Mouse (Mus musculus) liver, embryonic 14.5 days (tissue): ENCODE results near the gene Ormdl3.

Experiments used
- CTCF ChIP-seq: IDR thresholded peaks from 2 replicates; pipeline ENCODE4 v1.5.1; 2016; ENCODE audit warnings: antibody characterized with exemption, low read depth, control low read depth
- EP300 ChIP-seq: IDR thresholded peaks from 2 replicates; pipeline ENCODE4 v1.6.1; 2016; ENCODE audit warnings: antibody characterized with exemption, low read depth

DNA sequence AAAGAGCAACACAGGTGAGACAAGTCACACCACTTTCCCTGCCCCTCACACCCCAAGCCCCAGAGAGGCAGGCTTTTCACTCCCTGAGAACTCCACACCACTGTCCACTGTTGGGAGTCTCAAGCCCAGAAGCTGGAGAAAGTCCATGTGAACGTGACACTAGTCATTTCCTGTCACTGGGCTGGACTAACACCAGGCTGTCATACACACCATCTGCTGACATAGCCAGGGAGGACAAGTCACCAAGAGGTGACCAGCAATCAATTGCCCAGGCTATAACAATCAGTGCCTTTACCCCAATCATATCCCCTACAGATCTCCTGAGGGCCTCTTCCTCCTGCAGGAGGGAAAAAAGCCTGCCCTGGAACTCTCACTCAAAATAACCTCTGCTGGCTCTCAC is 3.0 kb downstream of the Ormdl3 start:
- TF ChIP-seq CTCF (no peak), EP300 (no peak)
